Mouse (Mus musculus) neural tube, embryonic 13.5 days (tissue): ENCODE data around the gene Atl3. TPM values are rescaled to one million over a fixed set of nuclear protein-coding genes. Genes with fewer than 3 reads are reported as not detected.
A peak's percentile ranks its signal among the peaks of the same experiment; 100 is the strongest.

Experiments used
- ATAC-seq: fragments of 200-750 bp; cut with Nextera tagmentation; 2 replicates; pipeline ENCODE4 v1.8.0; 2017; ENCODE audit warnings: low read depth, mild to moderate bottlenecking, moderate TSS enrichment, moderate library complexity
- H3K27ac ChIP-seq: fragments of 300-500 bp; sonication (generic); replicated peaks from 2 replicates; pipeline ENCODE4 v1.5.1; 2015; ENCODE audit warnings: moderate library complexity, mild to moderate bottlenecking, inconsistent platforms
- H3K27me3 ChIP-seq: fragments of 300-500 bp; sonication (generic); 2 replicates; pipeline ENCODE4 v1.6.1; 2015; ENCODE audit warnings: mild to moderate bottlenecking, inconsistent platforms
- H3K36me3 ChIP-seq: fragments of 300-500 bp; sonication (generic); 2 replicates; pipeline ENCODE4 v1.6.1; 2015; ENCODE audit warnings: mild to moderate bottlenecking, inconsistent platforms
- H3K4me1 ChIP-seq: fragments of 300-500 bp; sonication (generic); replicated peaks from 2 replicates; pipeline ENCODE4 v1.6.1; 2015; ENCODE audit warnings: inconsistent platforms
- H3K4me2 ChIP-seq: fragments of 300-500 bp; sonication (generic); 2 replicates; pipeline ENCODE4 v1.6.1; 2015; ENCODE audit warnings: inconsistent platforms, mild to moderate bottlenecking, moderate library complexity
- H3K4me3 ChIP-seq: fragments of 300-500 bp; sonication (generic); 2 replicates; pipeline ENCODE4 v1.5.1; 2015; ENCODE audit warnings: mild to moderate bottlenecking, inconsistent platforms
- H3K9ac ChIP-seq: fragments of 300-500 bp; sonication (generic); 2 replicates; pipeline ENCODE4 v1.6.1; 2015; ENCODE audit warnings: moderate library complexity, mild to moderate bottlenecking, inconsistent platforms
- H3K9me3 ChIP-seq: fragments of 300-500 bp; sonication (generic); 2 replicates; pipeline ENCODE4 v1.6.1; 2016; ENCODE audit warnings: inconsistent platforms
- WGBS: fragments of 180-500 bp; shearing (Covaris S2); methylation state at CpG from one replicate; pipeline ENCODE4 v1.1.7; 2015; 5-methylcytosine and 5-hydroxymethylcytosine counted together
- polyA plus RNA-seq: library from polyadenylated mRNA; unstranded; fragments of >200 nt; fragmentation: Nextera tagmentation; extraction: Ambion mirVana; gene quantifications from 2 replicates; pipeline ENCODE4 v1.2.1, GENCODE M21; 2015

Atl3 gene
- 6.8 and 6.9 TPM in 2 replicates for polyA plus RNA-seq

DNA sequence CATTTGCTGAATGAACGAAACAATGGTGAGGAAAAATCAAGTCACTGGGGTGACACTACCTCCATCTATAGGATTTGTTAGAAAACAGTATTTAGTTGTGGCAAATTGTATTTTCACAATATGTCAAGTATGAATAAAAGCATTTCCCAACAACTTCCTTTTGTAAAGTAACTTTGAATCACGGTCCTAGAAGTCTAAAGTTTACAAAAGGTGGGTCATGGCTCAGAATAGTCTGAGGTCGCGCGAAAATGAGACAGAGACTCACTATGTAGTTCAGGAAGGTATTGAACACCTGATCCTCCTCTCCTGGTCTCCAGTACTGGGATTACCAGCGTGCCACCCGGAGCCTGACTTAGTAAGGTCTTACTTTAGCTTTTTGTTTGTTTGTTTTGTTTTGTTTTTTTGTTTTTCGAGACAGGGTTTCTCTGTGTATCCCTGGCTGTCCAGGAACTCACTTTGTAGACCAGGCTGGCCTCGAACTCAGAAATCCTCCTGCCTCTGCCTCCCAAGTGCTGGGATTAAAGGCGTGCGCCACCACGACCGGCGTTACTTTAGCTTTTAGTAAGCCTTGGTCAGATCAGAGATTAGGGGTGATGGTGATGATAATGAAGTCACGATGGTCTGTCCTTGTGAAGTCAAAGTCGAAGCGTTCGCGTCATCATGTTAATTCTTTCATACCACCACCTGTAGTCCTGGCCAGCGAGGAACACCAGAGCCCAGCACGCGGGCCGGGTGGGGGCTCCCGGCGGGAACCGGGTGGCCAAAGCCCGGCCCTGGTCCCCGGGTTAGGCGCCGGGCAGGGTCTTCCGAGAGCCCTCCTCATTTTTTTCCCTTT lies at the start of gene Atl3:
TSS of gene Atl3 (plus strand) at position 689 of the 835 bp plus-strand sequence.
- no peak for ATAC-seq
- H3K4me2 ChIP-seq, result peak within 1 kb of the TSS; percentile 66
- H3K9ac ChIP-seq, result peak within 1 kb of the TSS; percentile 93
- 34% methylated on average over 31 of the region's 31 CpGs for WGBS
- no peaks in the 10 kb centered on the region for H3K27me3 ChIP-seq
- peak within 1 kb of the TSS; percentile 99 for H3K27ac ChIP-seq
- peak within 1 kb of the TSS; percentile 80 for H3K4me3 ChIP-seq
- no peaks in the 10 kb centered on the region for H3K9me3 ChIP-seq
- H3K36me3 ChIP-seq, result no peaks in the 10 kb centered on the region
- H3K4me1 ChIP-seq, result peaks cover 9% of the 10 kb centered on the region

DNA sequence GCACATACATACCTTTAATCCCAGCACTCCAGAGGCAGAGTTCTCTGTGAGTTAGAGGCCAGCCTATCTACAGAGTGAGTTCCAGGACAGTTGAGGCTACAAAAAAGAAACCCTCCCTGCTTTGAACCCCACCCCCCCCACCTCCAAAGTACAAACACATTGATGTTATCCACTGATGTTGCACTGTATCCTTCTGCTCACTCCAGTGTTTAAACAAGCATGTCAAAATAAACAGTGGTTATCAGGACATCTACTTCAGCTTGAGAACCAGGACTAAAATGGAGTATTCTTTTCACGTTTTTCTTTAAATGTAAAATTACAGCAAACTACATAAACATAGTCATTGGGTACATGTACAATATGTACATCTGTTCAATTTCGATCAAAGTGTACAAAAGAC lies 48.7 kb upstream of the Atl3 start:
- H3K27me3 ChIP-seq, result no peaks in the 10 kb centered on the region
- peaks cover 13% of the 10 kb centered on the region; the same call in 1 of the 2 replicates for H3K36me3 ChIP-seq
- no peak overlapping the region for H3K27ac ChIP-seq
- ATAC-seq, result no peak
- no peak overlapping the region for H3K9ac ChIP-seq
- no peaks in the 10 kb centered on the region for H3K9me3 ChIP-seq
- H3K4me3 ChIP-seq, result no peak overlapping the region
- no peak overlapping the region for H3K4me2 ChIP-seq
- WGBS, result 96% methylated on average over 2 of the region's 2 CpGs
- H3K4me1 ChIP-seq, result peaks cover 9% of the 10 kb centered on the region; the same call in 1 of the 2 replicates

DNA sequence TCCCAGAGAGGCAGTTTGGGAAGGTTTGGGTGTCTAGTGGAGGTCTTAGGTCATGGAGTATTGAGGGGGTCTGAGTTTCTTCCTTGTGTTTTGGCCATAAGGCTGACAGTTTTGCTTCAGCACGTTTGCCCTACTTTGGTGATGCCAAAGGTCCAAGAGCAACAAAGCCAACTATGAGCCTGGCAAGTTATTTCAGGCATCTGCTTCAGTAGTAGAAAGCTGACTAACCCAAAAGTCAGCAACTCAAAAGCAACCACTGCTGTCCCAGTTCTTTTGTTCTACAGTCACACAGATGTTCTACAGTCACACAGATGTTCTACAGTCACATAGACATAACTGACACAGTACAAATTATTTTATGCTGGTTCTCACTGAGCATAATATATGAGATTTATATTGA lies 48.2 kb upstream of the Atl3 start:
- no peaks in the 10 kb centered on the region for H3K27me3 ChIP-seq
- H3K4me3 ChIP-seq, result no peak overlapping the region
- H3K4me1 ChIP-seq, result peaks cover 9% of the 10 kb centered on the region; the same call in 1 of the 2 replicates
- WGBS, result 93% methylated on average over 1 of the region's 1 CpGs
- H3K9me3 ChIP-seq, result no peaks in the 10 kb centered on the region
- H3K4me2 ChIP-seq, result no peak overlapping the region
- ATAC-seq, result no peak
- no peak overlapping the region for H3K27ac ChIP-seq
- peaks cover 17% of the 10 kb centered on the region; the same call in 1 of the 2 replicates for H3K36me3 ChIP-seq
- no peak overlapping the region for H3K9ac ChIP-seq

DNA sequence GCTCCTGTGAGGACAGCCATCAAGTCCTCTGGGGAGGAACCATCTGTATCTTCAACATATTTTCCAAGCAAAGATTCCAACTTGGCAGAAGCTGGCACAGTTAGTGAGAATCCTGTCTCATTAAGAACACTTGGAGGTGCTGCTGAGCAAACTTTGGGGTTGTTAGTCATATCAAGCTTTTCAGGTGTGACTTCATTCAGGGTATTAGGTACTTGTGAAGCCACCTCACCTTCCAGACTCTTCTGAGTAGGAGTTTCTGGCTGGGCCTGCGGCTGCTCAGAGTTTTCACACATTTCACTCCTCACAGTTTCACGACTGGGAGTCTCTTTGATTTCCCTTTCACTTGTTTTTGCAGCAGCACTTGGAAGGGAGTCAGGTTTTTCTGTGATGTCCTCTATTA lies 37.0 kb upstream of the Atl3 start:
- no peak overlapping the region for H3K4me2 ChIP-seq
- H3K27me3 ChIP-seq, result no peaks in the 10 kb centered on the region
- no peak overlapping the region for H3K9ac ChIP-seq
- 77% methylated on average over 2 of the region's 2 CpGs for WGBS
- peaks cover 20% of the 10 kb centered on the region for H3K4me1 ChIP-seq
- no peak for ATAC-seq
- H3K9me3 ChIP-seq, result no peaks in the 10 kb centered on the region
- H3K4me3 ChIP-seq, result no peak overlapping the region
- H3K36me3 ChIP-seq, result peaks cover 4% of the 10 kb centered on the region; the same call in 1 of the 2 replicates
- no peak overlapping the region for H3K27ac ChIP-seq

DNA sequence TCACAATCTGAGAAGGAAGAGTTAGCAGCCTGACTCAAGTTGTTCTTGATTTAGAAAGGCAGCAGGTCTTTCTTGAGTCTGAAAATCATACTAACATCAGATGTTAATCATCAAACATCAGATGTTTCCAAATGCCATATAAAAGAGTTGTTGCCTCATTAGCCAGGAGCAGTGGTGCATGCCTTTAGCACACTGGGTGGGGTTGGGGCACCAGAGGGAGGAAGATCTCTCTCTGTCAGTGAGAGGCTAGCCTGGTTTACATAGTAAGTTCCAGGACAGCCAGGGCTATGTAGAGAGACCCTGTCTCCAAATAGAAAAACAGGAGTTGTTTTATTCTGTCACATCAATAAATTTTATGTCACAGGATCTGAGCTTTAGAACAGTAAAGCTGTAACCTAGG lies 34.9 kb upstream of the Atl3 start:
- peaks cover 8% of the 10 kb centered on the region for H3K36me3 ChIP-seq
- H3K4me3 ChIP-seq, result no peak overlapping the region
- H3K9ac ChIP-seq, result no peak overlapping the region
- H3K27me3 ChIP-seq, result no peaks in the 10 kb centered on the region
- no peak overlapping the region for H3K4me2 ChIP-seq
- peak; percentile 38; the same call in 1 of the 2 replicates for ATAC-seq
- no peak overlapping the region for H3K27ac ChIP-seq
- no peaks in the 10 kb centered on the region for H3K9me3 ChIP-seq
- H3K4me1 ChIP-seq, result peaks cover 19% of the 10 kb centered on the region

DNA sequence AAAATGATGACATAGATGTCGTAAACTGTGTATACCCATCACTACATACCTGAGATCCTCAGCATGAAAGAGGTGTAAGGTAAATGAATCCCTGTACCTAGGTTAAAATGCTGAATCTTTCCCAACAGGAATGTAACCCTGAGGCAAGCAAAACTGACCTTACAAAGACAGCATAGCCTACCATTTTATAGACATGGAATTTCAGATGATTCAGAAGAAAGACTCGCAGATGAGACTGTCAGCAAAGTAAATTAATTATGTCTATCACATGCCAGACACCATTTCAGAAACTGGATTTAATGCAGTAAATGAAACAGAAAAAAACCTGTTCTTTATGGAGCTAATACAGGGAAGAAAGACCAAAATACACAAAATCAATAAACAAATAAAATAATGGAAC lies 34.5 kb upstream of the Atl3 start:
- ATAC-seq, result no peak
- 84% methylated on average over 2 of the region's 2 CpGs for WGBS
- H3K4me2 ChIP-seq, result no peak overlapping the region

DNA sequence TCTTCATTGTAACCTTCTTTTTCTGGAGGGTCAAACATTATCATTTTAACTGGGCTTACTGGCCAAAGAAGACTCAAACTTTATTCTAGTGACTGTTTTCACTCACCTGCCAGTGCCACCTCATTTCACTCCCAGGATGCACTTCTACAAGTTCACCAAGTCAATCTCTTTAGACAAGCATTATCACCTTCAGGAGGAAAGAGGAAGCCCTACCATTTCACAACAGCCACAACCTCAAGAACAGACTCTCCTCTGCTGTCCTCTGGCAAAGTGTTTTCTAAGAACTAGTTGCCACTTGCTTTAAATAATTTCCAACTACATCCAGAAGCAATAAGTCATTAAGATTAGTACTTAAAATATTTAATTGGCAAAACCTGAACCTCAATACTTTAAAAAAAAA lies 25.9 kb upstream of the Atl3 start:
- Histone ChIP-seq H3K27me3 (no peaks in the 10 kb centered on the region), H3K4me1 (peaks cover 4% of the 10 kb centered on the region; the same call in 1 of the 2 replicates), H3K4me2 (no peak overlapping the region), H3K27ac (no peak overlapping the region), H3K9me3 (no peaks in the 10 kb centered on the region), H3K36me3 (peaks cover 36% of the 10 kb centered on the region), H3K4me3 (no peak overlapping the region), H3K9ac (no peak overlapping the region)
- ATAC-seq, result no peak

More for the DNA sequence above, 34.5 kb upstream of the Atl3 start:
- H3K9ac ChIP-seq, result no peak overlapping the region
- peaks cover 19% of the 10 kb centered on the region for H3K4me1 ChIP-seq
- H3K27me3 ChIP-seq, result no peaks in the 10 kb centered on the region
- H3K36me3 ChIP-seq, result peaks cover 8% of the 10 kb centered on the region
- no peak overlapping the region for H3K4me3 ChIP-seq
- no peak overlapping the region for H3K27ac ChIP-seq
- no peaks in the 10 kb centered on the region for H3K9me3 ChIP-seq

DNA sequence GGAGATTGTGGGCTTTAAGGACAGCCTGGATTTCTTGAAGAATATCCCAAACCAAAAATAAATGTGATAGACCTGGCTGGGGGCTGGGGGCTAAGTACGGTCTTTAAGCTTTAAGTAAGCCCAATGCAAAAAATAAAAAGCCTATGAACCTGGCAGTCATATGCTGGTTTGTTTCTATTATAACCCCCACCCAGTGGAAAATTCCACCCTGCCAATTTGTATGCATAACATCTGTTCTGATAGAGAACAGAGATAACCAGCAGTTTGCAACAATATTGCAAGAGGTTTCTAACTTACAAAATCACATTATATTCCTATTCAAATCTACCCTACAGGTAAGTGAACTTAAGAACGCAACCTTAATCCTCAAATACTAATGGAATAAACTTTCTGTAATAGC lies 23.2 kb upstream of the Atl3 start:
- H3K4me2 ChIP-seq, result no peak overlapping the region
- no peak overlapping the region for H3K9ac ChIP-seq
- no peak overlapping the region for H3K4me3 ChIP-seq
- peaks cover 36% of the 10 kb centered on the region for H3K36me3 ChIP-seq
- H3K27ac ChIP-seq, result no peak overlapping the region
- no peaks in the 10 kb centered on the region for H3K27me3 ChIP-seq
- no peak for ATAC-seq
- no peaks in the 10 kb centered on the region for H3K9me3 ChIP-seq
- H3K4me1 ChIP-seq, result peaks cover 4% of the 10 kb centered on the region; the same call in 1 of the 2 replicates
- 92% methylated on average over 2 of the region's 2 CpGs for WGBS

DNA sequence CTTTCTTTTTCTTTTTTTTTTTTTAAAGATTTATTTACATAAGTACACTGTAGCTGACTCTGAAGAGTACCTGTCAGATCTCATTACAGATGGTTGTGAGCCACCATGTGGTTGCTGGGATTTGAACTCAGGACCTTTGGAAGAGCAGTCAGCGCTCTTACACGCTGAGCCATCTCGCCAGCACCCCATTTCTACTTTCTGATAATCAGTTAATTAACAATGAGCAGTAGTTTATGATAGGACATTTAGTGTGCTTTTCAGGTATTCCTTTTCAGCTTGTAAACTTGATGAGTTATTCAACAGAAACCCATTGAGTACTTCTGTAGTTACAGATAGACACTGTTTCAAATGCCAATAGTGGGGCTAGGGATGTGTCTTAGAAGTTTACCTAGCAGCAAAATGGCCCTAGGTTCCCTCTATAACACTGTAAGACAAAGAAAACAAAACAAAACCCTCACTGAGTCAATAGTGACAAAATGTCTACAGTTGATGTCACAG lies 14.0 kb upstream of the Atl3 start:
- Histone ChIP-seq H3K4me2 (peak overlapping the region; percentile 80), H3K9ac (no peak overlapping the region), H3K4me1 (peaks cover 50% of the 10 kb centered on the region), H3K27me3 (no peaks in the 10 kb centered on the region), H3K27ac (no peak overlapping the region), H3K4me3 (no peak overlapping the region), H3K36me3 (0 out of 2 replicates have a peak, but pooled peaks cover 5% of the 10 kb centered on the region), H3K9me3 (no peaks in the 10 kb centered on the region)
- ATAC-seq, result no peak
- 95% methylated on average over 3 of the region's 3 CpGs for WGBS

DNA sequence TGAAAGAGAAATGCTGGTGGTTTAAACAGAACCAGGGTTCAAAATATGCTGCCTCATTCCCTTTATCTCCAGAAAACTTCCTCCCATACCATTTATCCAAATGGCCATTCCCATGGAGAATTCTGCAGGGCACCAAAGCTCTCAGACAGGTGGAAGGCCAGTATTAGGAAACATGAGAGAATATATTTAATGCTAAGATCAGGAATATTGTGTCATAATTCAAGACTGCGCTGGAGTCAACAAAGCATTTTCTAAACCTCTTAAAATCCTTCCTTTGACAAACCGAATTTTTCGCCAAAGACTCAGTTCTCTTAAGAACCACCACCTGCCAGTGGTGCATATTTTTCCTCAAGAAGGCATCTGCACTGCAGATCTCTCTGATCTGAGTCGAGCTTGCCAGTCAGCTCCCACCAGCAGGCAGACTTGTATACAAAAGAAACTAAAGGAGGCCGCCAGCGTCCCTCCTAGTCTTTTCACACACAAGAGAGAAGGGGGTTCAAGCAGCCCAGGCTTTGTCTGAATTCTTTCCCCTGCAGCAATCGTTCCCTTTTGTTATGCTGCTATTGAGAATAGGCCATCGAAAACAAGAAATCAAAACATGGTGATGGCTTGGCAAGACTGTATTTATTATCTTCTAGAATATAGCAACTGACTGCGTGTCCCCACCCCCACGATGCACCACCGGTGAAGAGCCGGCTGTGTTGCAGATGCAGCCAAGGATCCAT lies 12.1 kb upstream of the Atl3 start:
- H3K9ac ChIP-seq, result peak overlapping the region; percentile 97
- peak overlapping the region; percentile 80 for H3K4me2 ChIP-seq
- peaks cover 46% of the 10 kb centered on the region for H3K4me1 ChIP-seq
- peak overlapping the region; percentile 72 for H3K4me3 ChIP-seq
- H3K27ac ChIP-seq, result peak overlapping the region; percentile 99
- no peaks in the 10 kb centered on the region for H3K27me3 ChIP-seq
- no peaks in the 10 kb centered on the region for H3K9me3 ChIP-seq
- WGBS, result 3% methylated on average over 12 of the region's 12 CpGs
- ATAC-seq, result no peak
- H3K36me3 ChIP-seq, result 0 out of 2 replicates have a peak, but pooled peaks cover 5% of the 10 kb centered on the region

DNA sequence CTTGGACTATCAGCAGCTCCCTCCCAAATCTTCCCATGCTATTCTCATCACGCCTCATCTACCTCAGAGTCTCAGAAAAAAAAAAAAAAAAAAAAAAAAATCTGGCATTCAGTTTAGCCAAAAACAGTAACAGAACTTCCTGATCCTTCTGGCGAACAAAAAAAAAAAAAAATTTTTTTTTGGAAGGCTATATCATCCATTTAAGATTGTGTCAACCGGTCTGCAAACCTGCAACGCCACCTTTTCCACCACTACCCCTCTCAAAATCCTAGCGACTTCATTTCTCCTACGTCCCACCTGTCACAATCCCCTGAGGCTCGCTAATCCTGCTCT lies 11.6 kb upstream of the Atl3 start:
- H3K4me3 ChIP-seq, result peak overlapping the region; percentile 72

More for the DNA sequence above, 11.6 kb upstream of the Atl3 start:
- peak overlapping the region; percentile 97 for H3K9ac ChIP-seq
- 0 out of 2 replicates have a peak, but pooled peaks cover under 1% of the 10 kb centered on the region for H3K36me3 ChIP-seq
- peak overlapping the region; percentile 99 for H3K27ac ChIP-seq
- under 1% methylated on average over 7 of the region's 7 CpGs for WGBS
- no peak for ATAC-seq
- H3K4me1 ChIP-seq, result peaks cover 41% of the 10 kb centered on the region
- peak overlapping the region; percentile 80 for H3K4me2 ChIP-seq
- H3K27me3 ChIP-seq, result no peaks in the 10 kb centered on the region
- no peaks in the 10 kb centered on the region for H3K9me3 ChIP-seq
